16 mouse cellular contexts compared by ENCODE assay signal in the genomic region with DNA sequence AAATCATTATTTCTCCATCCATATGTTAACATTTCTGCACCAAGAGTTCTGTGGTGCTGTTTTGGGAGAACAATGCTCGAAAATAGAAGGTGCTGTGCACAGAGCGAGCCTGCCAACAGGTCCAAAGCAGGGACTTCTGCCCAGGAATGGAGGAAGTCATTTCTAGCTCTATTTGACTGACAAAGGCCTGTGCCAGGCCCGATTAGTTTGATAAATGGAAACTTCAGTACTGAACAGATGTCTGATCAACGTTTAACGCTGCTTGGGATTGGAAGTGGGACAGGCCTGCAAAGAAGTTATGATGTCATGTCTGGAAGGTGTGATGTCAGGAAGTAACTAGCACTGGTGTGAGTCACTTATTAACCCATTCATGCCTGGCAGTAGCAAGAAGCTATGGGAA. TPM values are rescaled to one million over a fixed set of nuclear protein-coding genes. Genes with fewer than 3 reads are reported as not detected.
"Had no signal": no experiment of that assay in that cellular context is flagged by ENCODE, and none has a peak within 500 bp of the region (broad histone marks: within the 10 kb centered on the region; RNA-seq: fewer than 3 reads in every experiment).

No protein-coding gene starts in this region.

- H3K27ac ChIP-seq: kidney, embryonic 15.5 days; limb, embryonic 13.5 days; liver, embryonic 14.5 days; midbrain, embryonic 12.5 days; neural tube, embryonic 13.5 days; stomach, embryonic 15.5 days had no signal

- H3K27me3 ChIP-seq: kidney, embryonic 15.5 days; limb, embryonic 13.5 days; midbrain, embryonic 12.5 days; neural tube, embryonic 13.5 days; stomach, embryonic 15.5 days had no signal

- H3K4me3 ChIP-seq: kidney, embryonic 15.5 days; limb, embryonic 13.5 days; midbrain, embryonic 12.5 days; neural tube, embryonic 13.5 days; stomach, embryonic 15.5 days had no signal

- H3K9me3 ChIP-seq: kidney, embryonic 15.5 days; limb, embryonic 13.5 days; midbrain, embryonic 12.5 days; neural tube, embryonic 13.5 days; stomach, embryonic 15.5 days had no signal

- H3K4me2 ChIP-seq: kidney, embryonic 15.5 days; limb, embryonic 13.5 days; midbrain, embryonic 12.5 days; neural tube, embryonic 13.5 days; stomach, embryonic 15.5 days had no signal

- ATAC-seq: intestine, embryonic 16.5 days had no signal

- H3K4me1 ChIP-seq: stomach, embryonic 15.5 days had no signal

- H3K9ac ChIP-seq: kidney, embryonic 15.5 days; limb, embryonic 13.5 days; liver, embryonic 14.5 days; midbrain, embryonic 12.5 days; neural tube, embryonic 13.5 days; stomach, embryonic 15.5 days had no signal

- DNase-seq: kidney, adult 2 months; kidney, postnatal 25 days; left cerebral cortex, postnatal 4 days; lung, adult 18-20 months; right cerebral cortex, adult 18-20 months; spleen, adult 18-20 months; thymus, postnatal 14 days had no signal

- H3K36me3 ChIP-seq: kidney, embryonic 15.5 days; limb, embryonic 13.5 days; midbrain, embryonic 12.5 days; neural tube, embryonic 13.5 days; stomach, embryonic 15.5 days had no signal

RNA-seq across cellular contexts. Expression of gene Gucy1b2, which starts 37.4 kb away (rescaled TPM):
- total RNA-seq: liver, adult 2 months; megakaryocyte-erythroid progenitor cell, adult 5-6 weeks had no signal
- polyA plus RNA-seq: kidney, embryonic 15.5 days; liver, adult 2 months; liver, embryonic 14.5 days had no signal
